Mouse (Mus musculus): ENCODE measurements around the gene Olfr128.
"Not testable (repeated sequence)": the region's sequence is repeated elsewhere in the genome, so short reads cannot be mapped to it uniquely, and the experiment has no call there.

Olfr128 gene

DNA sequence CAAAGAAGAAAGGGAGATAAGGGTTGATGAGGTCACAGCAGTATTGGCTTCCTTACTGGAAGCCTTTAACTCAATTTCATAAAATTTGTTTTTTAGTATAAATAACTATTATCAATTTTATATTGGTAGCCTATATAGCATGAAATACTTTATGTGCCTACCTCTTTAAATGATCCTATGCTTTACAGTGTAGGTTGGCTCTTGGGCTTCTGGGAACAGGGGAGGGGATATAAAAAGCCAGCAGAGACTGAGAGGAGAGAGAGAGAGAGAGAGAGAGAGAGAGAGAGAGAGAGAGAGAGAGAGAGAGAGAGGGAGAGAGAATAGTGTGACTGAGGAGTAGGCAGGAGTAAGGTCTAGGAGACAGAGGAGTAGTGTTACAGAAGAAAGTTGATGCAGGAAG, at the start of gene Olfr128:
Olfr128 (plus strand) TSS at position 301 of the 400 bp plus-strand sequence.
- no peak for DNase-seq (ENCODE audit: low spot score in 2 of 2)

- no peak for DNase-seq (ENCODE audit: low spot score in 2 of 2)
Measured at GRCm38 (mm10) chr17:37873830-37874229, 46.5 kb upstream of the Olfr128 start.

DNA sequence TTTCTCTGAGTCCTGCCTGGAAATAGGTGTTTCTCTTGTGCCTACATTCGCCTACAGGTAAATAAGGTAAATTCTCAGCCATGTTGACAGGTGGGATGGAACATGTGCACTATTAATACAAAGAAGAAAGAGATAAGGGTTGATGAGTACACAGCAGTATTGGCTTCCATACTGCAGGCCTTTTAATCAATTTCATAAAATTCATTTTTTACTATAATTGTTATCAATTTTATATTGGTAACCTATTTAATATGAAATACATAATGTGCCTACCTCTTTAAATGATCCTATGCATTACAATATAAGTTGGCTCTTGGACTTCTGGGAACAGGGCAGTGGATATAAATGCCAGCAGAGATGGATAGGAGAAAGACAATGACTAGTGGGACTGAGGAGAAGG, 20.2 kb upstream of the Olfr128 start, which contains the start of gene Olfr127:
Olfr127 (plus strand) TSS at position 301 of the 400 bp plus-strand sequence.
- DNase-seq (ENCODE audit: low spot score in 2 of 2): no peak

- DNase-seq (ENCODE audit: low spot score in 2 of 2): not testable (repeated sequence)
Measured at GRCm38 (mm10) chr17:37906821-37907220, 13.5 kb upstream of the Olfr128 start.

DNA sequence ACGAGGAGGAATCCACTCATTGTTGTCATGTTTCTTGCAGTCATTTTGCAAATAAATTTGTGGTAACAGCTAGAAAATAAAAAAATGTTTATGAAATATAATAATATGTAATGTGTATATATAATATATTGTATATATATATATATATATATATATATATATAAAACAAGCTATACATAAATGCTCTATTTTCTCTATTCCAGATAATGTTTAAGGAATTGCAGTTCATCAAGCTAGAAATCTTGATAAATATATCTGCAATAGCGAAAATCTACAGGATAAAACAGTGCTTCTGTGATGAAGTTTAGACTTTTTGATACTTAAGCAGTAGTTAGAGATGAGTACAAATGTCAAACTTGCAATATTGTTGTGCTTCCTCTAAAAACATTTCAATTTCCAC, 32.6 kb downstream of the Olfr128 start, which contains the start of gene Olfr761:
Olfr761 (minus strand) TSS at position 101 of the 400 bp plus-strand sequence.
- DNase-seq (ENCODE audit: low spot score in 2 of 2): no peak

DNA sequence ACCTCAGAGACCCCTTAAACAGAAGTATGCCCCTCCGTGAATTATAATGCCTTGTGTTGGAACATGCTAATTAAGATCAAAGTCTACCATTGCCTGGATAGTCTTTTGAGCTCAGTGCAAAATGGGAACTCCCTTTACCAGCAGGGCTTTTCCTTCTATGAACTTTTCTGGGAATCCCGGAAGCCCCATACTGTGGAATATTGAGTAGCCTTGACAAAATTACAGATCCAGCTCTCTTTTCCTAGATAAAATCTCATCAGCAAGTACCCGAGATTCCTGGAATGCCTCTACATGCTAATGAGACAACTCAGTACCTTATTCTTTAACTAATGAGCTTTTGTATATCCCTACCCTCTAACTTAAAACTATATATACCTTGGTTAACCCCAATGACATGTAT, 53.2 kb downstream of the Olfr128 start:
- no peak for DNase-seq (ENCODE audit: low spot score in 2 of 2)

Measured in left cerebral cortex, adult 9 months (tissue).